Mouse (Mus musculus) midbrain, embryonic 16.5 days (tissue): ENCODE data around the gene Nap1l5. TPM values are rescaled to one million over a fixed set of nuclear protein-coding genes. Genes with fewer than 3 reads are reported as not detected.

Source experiments
- ATAC-seq: fragments of 200-750 bp; cut with Nextera tagmentation; 2 replicates; pipeline ENCODE4 v1.8.0; 2017; ENCODE audit warnings: moderate TSS enrichment
- H3K27ac ChIP-seq: fragments of 300-500 bp; sonication (generic); 2 replicates; pipeline ENCODE4 v1.5.1; 2014; ENCODE audit warnings: mild to moderate bottlenecking, low read length, mixed read lengths
- H3K27me3 ChIP-seq: fragments of 300-500 bp; sonication (generic); 2 replicates; pipeline ENCODE4 v1.6.1; 2014; ENCODE audit warnings: low read depth, low read length, mixed read lengths; ENCODE audit not compliant: control insufficient read depth, insufficient read depth
- H3K36me3 ChIP-seq: fragments of 300-500 bp; sonication (generic); 2 replicates; pipeline ENCODE4 v1.6.1; 2014; ENCODE audit warnings: mild to moderate bottlenecking, low read length, moderate library complexity, mixed read lengths; ENCODE audit not compliant: control insufficient read depth, insufficient read depth
- H3K4me1 ChIP-seq: fragments of 300-500 bp; sonication (generic); 2 replicates; pipeline ENCODE4 v1.6.1; 2014; ENCODE audit warnings: mild to moderate bottlenecking, low read length, mixed read lengths; ENCODE audit not compliant: control insufficient read depth, insufficient read depth
- H3K4me2 ChIP-seq: fragments of 300-500 bp; sonication (generic); 2 replicates; pipeline ENCODE4 v1.6.1; 2014; ENCODE audit warnings: mild to moderate bottlenecking, low read length, mixed read lengths
- H3K4me3 ChIP-seq: fragments of 300-500 bp; sonication (generic); 2 replicates; pipeline ENCODE4 v1.5.1; 2014; ENCODE audit warnings: low read depth, mild to moderate bottlenecking, low read length, moderate library complexity, mixed read lengths
- H3K9ac ChIP-seq: fragments of 300-500 bp; sonication (generic); 2 replicates; pipeline ENCODE4 v1.6.1; 2014; ENCODE audit warnings: low read depth, low read length, mixed read lengths
- H3K9me3 ChIP-seq: fragments of 300-500 bp; sonication (generic); replicated peaks from 2 replicates; pipeline ENCODE4 v1.6.1; 2014; ENCODE audit warnings: mild to moderate bottlenecking, low read length, mixed read lengths; ENCODE audit not compliant: control insufficient read depth, poor library complexity, severe bottlenecking
- WGBS: fragments of 180-500 bp; shearing (Covaris S2); extraction: QIAGEN DNeasy Blood & Tissue Kit; methylation state at CpG from one replicate; pipeline ENCODE4 v1.1.7; 2014; 5-methylcytosine and 5-hydroxymethylcytosine counted together
- polyA plus RNA-seq: library from polyadenylated mRNA; unstranded; fragments of >200 nt; fragmentation: Nextera tagmentation; extraction: Ambion mirVana; gene quantifications from 2 replicates; pipeline ENCODE4 v1.2.1, GENCODE M21; 2015

Nap1l5 gene
- polyA plus RNA-seq, 1 experiment from 2014 or later, result 365 TPM

GRCm38 (mm10) chr6:58896648-58897047 is 10.2 kb downstream of the Nap1l5 start:
- no peaks in the 10 kb centered on the region for H3K9me3 ChIP-seq
- no peaks in the 10 kb centered on the region for H3K4me1 ChIP-seq
- H3K27ac ChIP-seq, result no peak overlapping the region
- 78% methylated on average over 3 of the region's 3 CpGs for WGBS
- peaks cover 20% of the 10 kb centered on the region for H3K36me3 ChIP-seq
- no peak overlapping the region for H3K9ac ChIP-seq
- H3K4me3 ChIP-seq, result no peak overlapping the region
- H3K4me2 ChIP-seq, result no peak overlapping the region
- no peak for ATAC-seq
- H3K27me3 ChIP-seq, result no peaks in the 10 kb centered on the region

GRCm38 (mm10) chr6:58894994-58895393 is 11.9 kb downstream of the Nap1l5 start:
- Histone ChIP-seq H3K9ac (no peak overlapping the region), H3K4me2 (no peak overlapping the region), H3K9me3 (no peaks in the 10 kb centered on the region), H3K4me1 (no peaks in the 10 kb centered on the region), H3K27ac (no peak overlapping the region), H3K4me3 (no peak overlapping the region), H3K36me3 (peaks cover 26% of the 10 kb centered on the region), H3K27me3 (no peaks in the 10 kb centered on the region)
- WGBS, result 88% methylated on average over 4 of the region's 4 CpGs
- ATAC-seq, result no peak

- no peak overlapping the region for H3K9ac ChIP-seq
- H3K4me2 ChIP-seq, result no peak overlapping the region
- H3K9me3 ChIP-seq, result no peaks in the 10 kb centered on the region
- no peak overlapping the region for H3K27ac ChIP-seq
- H3K4me3 ChIP-seq, result no peak overlapping the region
- peaks cover 32% of the 10 kb centered on the region for H3K36me3 ChIP-seq
- H3K27me3 ChIP-seq, result no peaks in the 10 kb centered on the region
- WGBS, result 94% methylated on average over 6 of the region's 6 CpGs
- ATAC-seq, result no peak
- H3K4me1 ChIP-seq, result no peaks in the 10 kb centered on the region
These were observed 13.6 kb downstream of the Nap1l5 start for GRCm38 (mm10) chr6:58893307-58893706.

GRCm38 (mm10) chr6:58889917-58890316 is 17.0 kb downstream of the Nap1l5 start:
- Histone ChIP-seq H3K4me2 (no peak overlapping the region), H3K36me3 (peaks cover 15% of the 10 kb centered on the region), H3K4me1 (no peaks in the 10 kb centered on the region), H3K27me3 (no peaks in the 10 kb centered on the region), H3K27ac (no peak overlapping the region), H3K9me3 (no peaks in the 10 kb centered on the region), H3K4me3 (no peak overlapping the region), H3K9ac (no peak overlapping the region)
- no peak for ATAC-seq
- 92% methylated on average over 3 of the region's 3 CpGs for WGBS

- Histone ChIP-seq H3K4me3 (no peak overlapping the region), H3K4me2 (no peak overlapping the region), H3K9me3 (no peaks in the 10 kb centered on the region), H3K27me3 (no peaks in the 10 kb centered on the region), H3K9ac (no peak overlapping the region), H3K27ac (no peak overlapping the region), H3K4me1 (no peaks in the 10 kb centered on the region), H3K36me3 (no peaks in the 10 kb centered on the region; the same call in 1 of the 2 replicates)
- WGBS, result 74% methylated on average over 6 of the region's 6 CpGs
- ATAC-seq, result no peak
These were observed 24.6 kb downstream of the Nap1l5 start for GRCm38 (mm10) chr6:58882271-58882670.

GRCm38 (mm10) chr6:58881363-58881762 is 25.5 kb downstream of the Nap1l5 start:
- 90% methylated on average over 3 of the region's 3 CpGs for WGBS
- no peak overlapping the region for H3K4me2 ChIP-seq
- H3K4me1 ChIP-seq, result no peaks in the 10 kb centered on the region
- H3K9me3 ChIP-seq, result no peaks in the 10 kb centered on the region
- ATAC-seq, result no peak
- H3K9ac ChIP-seq, result no peak overlapping the region
- no peak overlapping the region for H3K27ac ChIP-seq
- H3K27me3 ChIP-seq, result no peaks in the 10 kb centered on the region
- no peak overlapping the region for H3K4me3 ChIP-seq
- peaks cover 4% of the 10 kb centered on the region; the same call in 1 of the 2 replicates for H3K36me3 ChIP-seq

GRCm38 (mm10) chr6:58880861-58881260 is 26.0 kb downstream of the Nap1l5 start:
- ATAC-seq, result no peak
- no peak overlapping the region for H3K27ac ChIP-seq

GRCm38 (mm10) chr6:58879987-58880386 is 26.9 kb downstream of the Nap1l5 start:
- H3K4me2 ChIP-seq, result no peak overlapping the region
- no peaks in the 10 kb centered on the region for H3K27me3 ChIP-seq
- no peak overlapping the region for H3K9ac ChIP-seq
- H3K4me3 ChIP-seq, result no peak overlapping the region
- no peak overlapping the region for H3K27ac ChIP-seq
- 90% methylated on average over 9 of the region's 9 CpGs for WGBS
- H3K4me1 ChIP-seq, result no peaks in the 10 kb centered on the region
- peaks cover 4% of the 10 kb centered on the region for H3K36me3 ChIP-seq
- no peaks in the 10 kb centered on the region for H3K9me3 ChIP-seq
- peak; percentile 37; the same call in 1 of the 2 replicates for ATAC-seq

More at GRCm38 (mm10) chr6:58880861-58881260, 26.0 kb downstream of the Nap1l5 start:
- Histone ChIP-seq H3K4me1 (no peaks in the 10 kb centered on the region), H3K27me3 (no peaks in the 10 kb centered on the region), H3K4me2 (no peak overlapping the region), H3K9me3 (no peaks in the 10 kb centered on the region), H3K9ac (no peak overlapping the region), H3K36me3 (peaks cover 4% of the 10 kb centered on the region; the same call in 1 of the 2 replicates), H3K4me3 (no peak overlapping the region)
- WGBS, result 89% methylated on average over 5 of the region's 5 CpGs

- H3K4me3 ChIP-seq, result no peak overlapping the region
- no peak overlapping the region for H3K27ac ChIP-seq
- ATAC-seq, result peak; percentile 44
- peaks cover 6% of the 10 kb centered on the region for H3K36me3 ChIP-seq
- no peaks in the 10 kb centered on the region for H3K27me3 ChIP-seq
- WGBS, result 48% methylated on average over 4 of the region's 4 CpGs
- H3K9me3 ChIP-seq, result no peaks in the 10 kb centered on the region
- H3K4me2 ChIP-seq, result no peak overlapping the region
- H3K9ac ChIP-seq, result no peak overlapping the region
- H3K4me1 ChIP-seq, result no peaks in the 10 kb centered on the region
These were observed 27.3 kb downstream of the Nap1l5 start for GRCm38 (mm10) chr6:58879572-58879971.
